Mouse (Mus musculus): ENCODE data around the gene Fbxw24. TPM values are rescaled to one million over a fixed set of nuclear protein-coding genes. Genes with fewer than 3 reads are reported as not detected.
"Not testable (repeated sequence)": the region's sequence is repeated elsewhere in the genome, so short reads cannot be mapped to it uniquely, and the experiment has no call there.

Gene Fbxw24
- not detected in 2 replicates for polyA plus RNA-seq (2012; rRNA removed)

- DNase-seq; H3K4me3 ChIP-seq (replicated peaks; ENCODE audit: extremely low read depth, low read depth, low read length); H3K4me1 ChIP-seq (ENCODE audit: control insufficient read depth, insufficient read depth, low read length): not testable (repeated sequence)
- 80% methylated on average over 2 of the region's 2 CpGs for WGBS
These were observed at the start of gene Fbxw24 for GRCm38 (mm10) chr9:109625957-109626356. Fbxw24 (minus strand) TSS chr9:109626057.

- not testable (repeated sequence) for DNase-seq; H3K4me3 ChIP-seq (replicated peaks; ENCODE audit: extremely low read depth, low read depth, low read length); H3K4me1 ChIP-seq (ENCODE audit: control insufficient read depth, insufficient read depth, low read length)
- WGBS, result 49% methylated on average over 2 of the region's 2 CpGs
These were observed 38.7 kb upstream of the Fbxw24 start, which contains the start of gene Fbxw25 for GRCm38 (mm10) chr9:109664552-109664951. Fbxw25 (minus strand) TSS chr9:109664652.

GRCm38 (mm10) chr9:109606837-109607236, 19.0 kb downstream of the Fbxw24 start:
- not testable (repeated sequence) for H3K4me3 ChIP-seq (replicated peaks; ENCODE audit: extremely low read depth, low read depth, low read length); H3K4me1 ChIP-seq (ENCODE audit: control insufficient read depth, insufficient read depth, low read length); DNase-seq
- WGBS, result 34% methylated on average over 5 of the region's 5 CpGs

GRCm38 (mm10) chr9:109602128-109602527, 23.7 kb downstream of the Fbxw24 start:
- not testable (repeated sequence) for H3K4me3 ChIP-seq (replicated peaks; ENCODE audit: extremely low read depth, low read depth, low read length); DNase-seq; H3K4me1 ChIP-seq (ENCODE audit: control insufficient read depth, insufficient read depth, low read length)
- WGBS, result 46% methylated on average over 2 of the region's 2 CpGs

GRCm38 (mm10) chr9:109597226-109597625, 28.6 kb downstream of the Fbxw24 start:
- no peak for DNase-seq
- H3K4me1 ChIP-seq (ENCODE audit: control insufficient read depth, insufficient read depth, low read length), result no peaks in the 10 kb centered on the region
- TF ChIP-seq CTCF (IDR thresholded peaks at IDR 0.05; ENCODE audit: insufficient read depth, low read length), result no peak
- no peak for TF ChIP-seq POLR2A (IDR thresholded peaks at IDR 0.05; ENCODE audit: borderline replicate concordance, extremely low read depth, low read depth, low read length)
- no peak overlapping the region for H3K4me3 ChIP-seq (replicated peaks; ENCODE audit: extremely low read depth, low read depth, low read length)

GRCm38 (mm10) chr9:109594866-109595265, 31.0 kb downstream of the Fbxw24 start:
- 83% methylated on average over 2 of the region's 2 CpGs for WGBS
- no peak for TF ChIP-seq CTCF (IDR thresholded peaks at IDR 0.05; ENCODE audit: insufficient read depth, low read length)
- TF ChIP-seq POLR2A (IDR thresholded peaks at IDR 0.05; ENCODE audit: borderline replicate concordance, extremely low read depth, low read depth, low read length), result no peak
- no peak overlapping the region for H3K4me3 ChIP-seq (replicated peaks; ENCODE audit: extremely low read depth, low read depth, low read length)
- no peak for DNase-seq
- H3K4me1 ChIP-seq (ENCODE audit: control insufficient read depth, insufficient read depth, low read length), result no peaks in the 10 kb centered on the region

GRCm38 (mm10) chr9:109568162-109568561, 57.7 kb downstream of the Fbxw24 start, which contains the start of gene Fbxw15:
Fbxw15 (minus strand) TSS chr9:109568262.
- H3K4me3 ChIP-seq (replicated peaks; ENCODE audit: extremely low read depth, low read depth, low read length); DNase-seq; H3K4me1 ChIP-seq (ENCODE audit: control insufficient read depth, insufficient read depth, low read length): not testable (repeated sequence)
- WGBS, result 75% methylated on average over 4 of the region's 4 CpGs

- no peaks in the 10 kb centered on the region for H3K4me1 ChIP-seq (ENCODE audit: control insufficient read depth, insufficient read depth, low read length)
- no peak for DNase-seq
- WGBS, result 42% methylated on average over 1 of the region's 1 CpGs
- H3K4me3 ChIP-seq (replicated peaks; ENCODE audit: extremely low read depth, low read depth, low read length), result no peak overlapping the region
- TF ChIP-seq POLR2A (IDR thresholded peaks at IDR 0.05; ENCODE audit: borderline replicate concordance, extremely low read depth, low read depth, low read length) (no peak), CTCF (IDR thresholded peaks at IDR 0.05; ENCODE audit: insufficient read depth, low read length) (no peak)
These were observed 60.3 kb downstream of the Fbxw24 start for GRCm38 (mm10) chr9:109565546-109565945.

- not testable (repeated sequence) for H3K4me3 ChIP-seq (replicated peaks; ENCODE audit: extremely low read depth, low read depth, low read length); H3K4me1 ChIP-seq (ENCODE audit: control insufficient read depth, insufficient read depth, low read length); DNase-seq
These were observed 63.8 kb downstream of the Fbxw24 start for GRCm38 (mm10) chr9:109562106-109562505.

GRCm38 (mm10) chr9:109552483-109552882, 73.4 kb downstream of the Fbxw24 start:
- DNase-seq, result no peak
- no peak overlapping the region for H3K4me3 ChIP-seq (replicated peaks; ENCODE audit: extremely low read depth, low read depth, low read length)
- no peak for TF ChIP-seq CTCF (IDR thresholded peaks at IDR 0.05; ENCODE audit: insufficient read depth, low read length)
- TF ChIP-seq POLR2A (IDR thresholded peaks at IDR 0.05; ENCODE audit: borderline replicate concordance, extremely low read depth, low read depth, low read length), result no peak
- H3K4me1 ChIP-seq (ENCODE audit: control insufficient read depth, insufficient read depth, low read length), result no peaks in the 10 kb centered on the region
- 58% methylated on average over 3 of the region's 3 CpGs for WGBS

Other genes starting within 250 kb of the Fbxw24 start
- gene Fbxw22, start 221.8 kb downstream of the Fbxw24 start, polyA plus RNA-seq (2012; rRNA removed), result not detected in 2 replicates
- not detected in 2 replicates for gene Fbxw16, start 176.9 kb downstream of the Fbxw24 start, polyA plus RNA-seq (2012; rRNA removed)
- gene Fbxw19, start 130.2 kb downstream of the Fbxw24 start, polyA plus RNA-seq (2012; rRNA removed), result not detected in 2 replicates
- gene Fbxw15, start 57.8 kb downstream of the Fbxw24 start, polyA plus RNA-seq (2012; rRNA removed), result not detected in 2 replicates
- gene Fbxw25, start 38.6 kb upstream of the Fbxw24 start, polyA plus RNA-seq (2012; rRNA removed), result not detected in 2 replicates
- gene Fbxw18, start 76.6 kb upstream of the Fbxw24 start, polyA plus RNA-seq (2012; rRNA removed), result not detected in 2 replicates
- gene Fbxw26, start 120.0 kb upstream of the Fbxw24 start, polyA plus RNA-seq (2012; rRNA removed), result not detected in 2 replicates
- not detected in 2 replicates for gene Fbxw27, start 164.6 kb upstream of the Fbxw24 start, polyA plus RNA-seq (2012; rRNA removed)
- not detected in 2 replicates for gene Spink8, start 186.2 kb upstream of the Fbxw24 start, polyA plus RNA-seq (2012; rRNA removed)
- 11.5 and 18.0 TPM in 2 replicates for gene Nme6, start 206.7 kb upstream of the Fbxw24 start, polyA plus RNA-seq (2012; rRNA removed)
- 0.17 and 3.1 TPM in 2 replicates for gene Camp, start 223.6 kb upstream of the Fbxw24 start, polyA plus RNA-seq (2012; rRNA removed)
- 3.3 and 3.7 TPM in 2 replicates for gene Cdc25a, start 249.5 kb upstream of the Fbxw24 start, polyA plus RNA-seq (2012; rRNA removed)

Data from lung, adult 2 months (tissue).